ENCODE assay signal across 8 mouse cellular contexts in the genomic region with DNA sequence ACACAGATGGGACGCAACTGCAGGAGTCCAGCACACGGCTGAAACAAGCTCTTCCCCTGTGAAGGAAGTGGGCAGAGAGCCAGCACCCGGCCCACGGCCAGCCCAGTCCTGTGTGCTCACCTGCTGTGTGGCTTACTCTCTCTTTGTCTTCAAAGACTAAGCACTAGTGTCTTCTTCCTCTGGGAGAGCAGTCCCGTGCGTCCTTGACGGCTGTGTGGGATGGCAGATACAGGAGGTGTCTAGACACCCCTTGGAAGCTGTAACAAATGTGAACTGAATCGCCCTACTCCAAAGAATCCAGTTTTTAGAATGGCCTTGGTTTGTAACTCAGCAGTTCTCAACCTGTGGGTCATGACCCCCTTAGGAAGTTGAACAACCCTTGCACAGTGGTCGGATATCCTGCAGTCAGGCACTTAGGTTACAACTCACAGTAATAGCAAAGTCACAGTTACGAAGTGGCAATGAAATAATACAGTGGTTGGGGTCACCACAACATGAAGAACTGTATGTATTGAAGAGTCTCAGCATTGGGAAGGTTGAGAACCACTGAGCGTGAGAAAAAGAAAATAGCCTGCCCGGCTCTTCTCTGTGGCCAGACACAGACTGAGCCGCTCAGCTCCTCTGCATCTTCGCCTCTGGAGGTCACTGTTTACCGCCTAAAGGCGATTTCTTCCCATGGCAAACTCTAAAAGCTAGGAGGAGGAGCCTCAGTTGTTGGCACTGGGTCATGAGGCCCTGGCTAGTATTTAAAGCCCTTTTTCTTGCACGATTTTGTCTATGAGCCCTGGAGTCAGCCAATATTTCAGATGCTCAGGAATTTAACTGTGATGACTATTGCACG. TPM values are rescaled to one million over a fixed set of nuclear protein-coding genes. Genes with fewer than 3 reads are reported as not detected.
DNase-seq lines count a peak whose midpoint lies in the region; ATAC-seq lines count a peak whose summit lies in the region.

No protein-coding gene starts in this region.

- 0 out of 2 replicates have a peak, but pooled peaks cover 16% of the 10 kb centered on the region for H3K4me1 ChIP-seq in hindbrain, embryonic 10.5 days (replicated peaks)
- peaks cover 2% of the 10 kb centered on the region; the same call in 1 of the 2 replicates for H3K4me1 ChIP-seq in lung, embryonic 16.5 days (replicated peaks; ENCODE audit: control insufficient read depth, insufficient read depth, low read length)

- no peak overlapping the region for H3K4me3 ChIP-seq in hindbrain, embryonic 10.5 days
- H3K4me3 ChIP-seq in lung, embryonic 16.5 days (ENCODE audit: low read length) = no peak overlapping the region

- peak; percentile 94 for ATAC-seq in lung, embryonic 16.5 days (ENCODE audit: low read depth)

- DNase-seq in Muller cell, postnatal 12 days (ENCODE audit: inconsistent ontology term) = peak; percentile 71
- peak; percentile 86 for DNase-seq in cerebellum, adult 8-10 months
- DNase-seq in forelimb bud, embryonic 11.5 days (ENCODE audit: low read depth, low spot score) = peak; percentile 76
- peak; percentile 71 for DNase-seq in hindbrain, embryonic 10.5 days (ENCODE audit: low spot score)
- peak; percentile 65 for DNase-seq in layer of hippocampus, adult 9-10 months (ENCODE audit: low spot score)
- DNase-seq in retina, adult 2 months (ENCODE audit: low read depth, low spot score) = peak; percentile 79
- DNase-seq in thymus, postnatal 4 days = peak; percentile 63

- no peaks in the 10 kb centered on the region for H3K9me3 ChIP-seq in hindbrain, embryonic 10.5 days
- H3K9me3 ChIP-seq in lung, embryonic 16.5 days (ENCODE audit: control insufficient read depth, low read length) = no peaks in the 10 kb centered on the region

- H3K9ac ChIP-seq in lung, embryonic 16.5 days (ENCODE audit: low read length) = peak overlapping the region; percentile 31; the same call in 1 of the 2 replicates

- H3K4me2 ChIP-seq in lung, embryonic 16.5 days (ENCODE audit: low read depth, low read length) = no peak overlapping the region

- H3K27ac ChIP-seq in hindbrain, embryonic 10.5 days = no peak overlapping the region
- no peak overlapping the region for H3K27ac ChIP-seq in lung, embryonic 16.5 days (ENCODE audit: low read length)

- 34% methylated on average over 18 of the region's 18 CpGs for WGBS in hindbrain, embryonic 10.5 days
- 24% methylated on average over 18 of the region's 18 CpGs for WGBS in lung, embryonic 16.5 days

- H3K36me3 ChIP-seq in hindbrain, embryonic 10.5 days = no peaks in the 10 kb centered on the region
- no peaks in the 10 kb centered on the region for H3K36me3 ChIP-seq in lung, embryonic 16.5 days (ENCODE audit: control insufficient read depth, insufficient read depth, low read length)

- no peaks in the 10 kb centered on the region for H3K27me3 ChIP-seq in hindbrain, embryonic 10.5 days (ENCODE audit: insufficient read depth, poor library complexity, severe bottlenecking)
- H3K27me3 ChIP-seq in lung, embryonic 16.5 days (ENCODE audit: control insufficient read depth, insufficient read depth, low read depth, low read length) = no peaks in the 10 kb centered on the region

RNA-seq across cellular contexts. Expression of a gene that starts 6.4 kb away (rescaled TPM):
- 196 and 198 TPM in 2 replicates for polyA plus RNA-seq in hindbrain, embryonic 10.5 days (2016; fragmentation: Nextera tagmentation; extraction: Ambion mirVana)
- polyA plus RNA-seq in lung, embryonic 16.5 days (2015; fragmentation: Nextera tagmentation; extraction: Ambion mirVana) = 177 and 184 TPM in 2 replicates

RNA-seq across cellular contexts. Expression of a gene that starts 15.8 kb away (rescaled TPM):
- 3.0 and 3.8 TPM in 2 replicates for polyA plus RNA-seq in hindbrain, embryonic 10.5 days (2016; fragmentation: Nextera tagmentation; extraction: Ambion mirVana)
- polyA plus RNA-seq in lung, embryonic 16.5 days (2015; fragmentation: Nextera tagmentation; extraction: Ambion mirVana) = 3.8 and 3.9 TPM in 2 replicates

RNA-seq across cellular contexts. Expression of a gene that starts 18.5 kb away (rescaled TPM):
- 3.0 and 3.1 TPM in 2 replicates for polyA plus RNA-seq in hindbrain, embryonic 10.5 days (2016; fragmentation: Nextera tagmentation; extraction: Ambion mirVana)
- 2.4 and 2.5 TPM in 2 replicates for polyA plus RNA-seq in lung, embryonic 16.5 days (2015; fragmentation: Nextera tagmentation; extraction: Ambion mirVana)

RNA-seq across cellular contexts. Expression of a gene that starts 18.6 kb away (rescaled TPM):
- 20.1 and 22.6 TPM in 2 replicates for polyA plus RNA-seq in hindbrain, embryonic 10.5 days (2016; fragmentation: Nextera tagmentation; extraction: Ambion mirVana)
- polyA plus RNA-seq in lung, embryonic 16.5 days (2015; fragmentation: Nextera tagmentation; extraction: Ambion mirVana) = 21.8 and 22.0 TPM in 2 replicates

RNA-seq across cellular contexts. Expression of a gene that starts 18.8 kb away (rescaled TPM):
- 442 and 460 TPM in 2 replicates for polyA plus RNA-seq in hindbrain, embryonic 10.5 days (2016; fragmentation: Nextera tagmentation; extraction: Ambion mirVana)
- 432 and 433 TPM in 2 replicates for polyA plus RNA-seq in lung, embryonic 16.5 days (2015; fragmentation: Nextera tagmentation; extraction: Ambion mirVana)
